Mouse (Mus musculus) stomach, embryonic 16.5 days (tissue): ENCODE results near the gene Cyp4f40. TPM values are rescaled to one million over a fixed set of nuclear protein-coding genes. Genes with fewer than 3 reads are reported as not detected.

Experiments used
- polyA plus RNA-seq: library from polyadenylated mRNA; unstranded; fragments of >200 nt; fragmentation: Nextera tagmentation; extraction: Ambion mirVana; gene quantifications from 2 replicates; pipeline ENCODE4 v1.2.1, GENCODE M21; 2015

The Cyp4f40 gene
- polyA plus RNA-seq, 1 experiment from 2014 or later: 2.1 TPM

Other genes starting within 250 kb of the Cyp4f40 start
- gene Pglyrp2, start 234.7 kb upstream of the Cyp4f40 start, polyA plus RNA-seq: 0.39 and 0.84 TPM in 2 replicates
- 26.2 and 42.6 TPM in 2 replicates for gene Cyp4f39, start 206.2 kb upstream of the Cyp4f40 start, polyA plus RNA-seq
- 7.2 and 7.5 TPM in 2 replicates for gene Cyp4f17, start 152.8 kb upstream of the Cyp4f40 start, polyA plus RNA-seq
- 26.4 and 28.7 TPM in 2 replicates for gene Cyp4f16, start 122.3 kb upstream of the Cyp4f40 start, polyA plus RNA-seq
- not detected in 2 replicates for gene Cyp4f37, start 37.6 kb upstream of the Cyp4f40 start, polyA plus RNA-seq
- gene Cyp4f15, start 26.7 kb downstream of the Cyp4f40 start, polyA plus RNA-seq: 0.41 and 1.0 TPM in 2 replicates
- 23.6 and 30.6 TPM in 2 replicates for gene Zfp871, start 129.4 kb downstream of the Cyp4f40 start, polyA plus RNA-seq
- gene Zfp811, start 151.0 kb downstream of the Cyp4f40 start, polyA plus RNA-seq: 4.5 and 4.8 TPM in 2 replicates
- 7.9 and 9.4 TPM in 2 replicates for gene Zfp799, start 171.4 kb downstream of the Cyp4f40 start, polyA plus RNA-seq
- 5.8 and 6.7 TPM in 2 replicates for gene Zfp870, start 232.7 kb downstream of the Cyp4f40 start, polyA plus RNA-seq